Mouse (Mus musculus) liver, postnatal 0 days (tissue): ENCODE measurements around the gene Kri1. TPM values are rescaled to one million over a fixed set of nuclear protein-coding genes. Genes with fewer than 3 reads are reported as not detected.
A peak's percentile ranks its signal among the peaks of the same experiment; 100 is the strongest.

Source experiments
- ATAC-seq: fragments of 200-750 bp; cut with Nextera tagmentation; 2 replicates; pipeline ENCODE4 v1.8.0; 2017; ENCODE audit warnings: mild to moderate bottlenecking, moderate library complexity
- DNase-seq: peaks from one replicate; pipeline ENCODE4 v3.0.0-alpha.2; 2016
- H3K27ac ChIP-seq: fragments of 300-500 bp; sonication (generic); 2 replicates; pipeline ENCODE4 v1.5.1; 2014; ENCODE audit warnings: antibody characterized with exemption, moderate library complexity, mild to moderate bottlenecking, low read depth
- H3K27me3 ChIP-seq: fragments of 300-500 bp; sonication (generic); 2 replicates; pipeline ENCODE4 v1.6.1; 2014; ENCODE audit warnings: low read length, control low read depth, mixed read lengths; ENCODE audit not compliant: insufficient read depth
- H3K36me3 ChIP-seq: fragments of 300-500 bp; sonication (generic); replicated peaks from 2 replicates; pipeline ENCODE4 v1.6.1; 2014; ENCODE audit warnings: mild to moderate bottlenecking, control low read depth, low read length, moderate library complexity, mixed read lengths; ENCODE audit not compliant: insufficient read depth
- H3K4me1 ChIP-seq: fragments of 300-500 bp; sonication (generic); 2 replicates; pipeline ENCODE4 v1.6.1; 2014; ENCODE audit warnings: antibody characterized with exemption, mild to moderate bottlenecking, control low read depth; ENCODE audit not compliant: insufficient read depth
- H3K4me2 ChIP-seq: fragments of 300-500 bp; sonication (generic); 2 replicates; pipeline ENCODE4 v1.6.1; 2014; ENCODE audit warnings: low read depth, mild to moderate bottlenecking, low read length, moderate library complexity, mixed read lengths
- H3K4me3 ChIP-seq: fragments of 300-500 bp; sonication (generic); 2 replicates; pipeline ENCODE4 v1.5.1; 2014; ENCODE audit warnings: low read depth, low read length
- H3K9ac ChIP-seq: fragments of 300-500 bp; sonication (generic); replicated peaks from 2 replicates; pipeline ENCODE4 v1.6.1; 2014; ENCODE audit warnings: mild to moderate bottlenecking, moderate library complexity
- H3K9me3 ChIP-seq: fragments of 300-500 bp; sonication (generic); 2 replicates; pipeline ENCODE4 v1.6.1; 2016; ENCODE audit warnings: mild to moderate bottlenecking, control low read depth, low read length, mixed read lengths
- CTCF ChIP-seq: sonication (generic); IDR thresholded peaks from 2 replicates; pipeline ENCODE4 v1.5.1; 2016; ENCODE audit warnings: antibody characterized with exemption, low read depth
- EP300 ChIP-seq: IDR thresholded peaks from 2 replicates; pipeline ENCODE4 v1.6.1; 2016; ENCODE audit warnings: antibody characterized with exemption, low read depth, mild to moderate bottlenecking
- WGBS: fragments of 180-500 bp; shearing (Covaris S2); extraction: QIAGEN DNeasy Blood & Tissue Kit; methylation state at CpG from one replicate; pipeline ENCODE4 v1.1.7; 2014; ENCODE audit not compliant: insufficient replicate concordance; 5-methylcytosine and 5-hydroxymethylcytosine counted together
- polyA plus RNA-seq: library from polyadenylated mRNA; unstranded; fragments of >200 nt; fragmentation: Nextera tagmentation; extraction: Ambion mirVana; gene quantifications from 2 replicates; pipeline ENCODE4 v1.2.1, GENCODE M21; 2015

The Kri1 gene
- polyA plus RNA-seq, 1 experiment from 2014 or later = 5.3 TPM

- 15% methylated on average over 19 of the region's 19 CpGs for WGBS
- Histone ChIP-seq H3K4me1 (peaks cover 30% of the 10 kb centered on the region), H3K9ac (peak overlapping the region; percentile 94), H3K36me3 (peaks cover 16% of the 10 kb centered on the region), H3K4me2 (peak overlapping the region; percentile 77), H3K27me3 (no peaks in the 10 kb centered on the region; the same call in 1 of the 2 replicates), H3K4me3 (peak overlapping the region; percentile 86), H3K9me3 (no peaks in the 10 kb centered on the region), H3K27ac (peak overlapping the region; percentile 97)
- ATAC-seq (peak; percentile 29), DNase-seq (peak; percentile 64)
- peak; percentile 51 for TF ChIP-seq CTCF
- no peak for TF ChIP-seq EP300
Measured at GRCm38 (mm10) chr9:21237368-21238003, 50.3 kb downstream of the Kri1 start.

DNA sequence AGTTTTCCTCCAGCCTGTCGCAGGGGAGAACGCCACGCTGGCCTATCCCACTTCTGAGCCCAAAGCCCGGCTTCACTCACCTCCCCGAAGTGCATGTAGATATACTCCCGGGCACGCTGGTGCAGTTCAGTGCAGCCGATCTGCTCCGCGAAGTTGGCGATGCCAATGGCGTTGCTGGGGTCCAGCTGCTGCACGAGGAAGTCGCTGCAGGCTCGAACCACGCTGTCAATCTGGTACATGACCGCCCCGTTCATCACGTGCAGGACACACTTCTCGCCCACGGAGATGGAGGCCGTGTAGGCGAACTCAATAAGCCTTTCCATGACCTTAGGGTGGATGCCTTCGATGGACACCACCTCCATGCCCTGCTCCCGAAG, 50.8 kb downstream of the Kri1 start:
- no peak for TF ChIP-seq EP300
- TF ChIP-seq CTCF = no peak
- H3K4me1 ChIP-seq = peaks cover 30% of the 10 kb centered on the region

DNA sequence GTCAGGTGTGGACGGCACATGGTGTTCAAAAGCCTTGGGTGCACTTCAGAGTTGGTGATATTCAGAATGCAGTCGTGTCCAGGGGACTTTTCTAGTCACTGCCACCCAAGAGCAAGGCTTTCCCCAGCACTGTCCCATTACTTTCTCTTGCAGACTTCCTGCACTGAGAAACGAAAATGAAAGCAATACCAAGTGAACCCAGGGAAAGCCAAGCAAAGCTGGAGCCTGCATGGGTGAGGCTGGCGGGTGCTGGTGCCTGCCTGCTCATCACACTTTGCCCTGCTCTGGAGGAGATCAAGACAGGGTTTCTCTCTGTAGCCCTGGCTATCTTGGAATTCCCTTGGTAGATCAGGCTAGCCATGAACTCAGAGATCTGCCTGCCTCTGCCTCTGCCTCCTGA, 52.4 kb downstream of the Kri1 start:
- TF ChIP-seq EP300 (no peak), CTCF (no peak)
- Histone ChIP-seq H3K9me3 (no peaks in the 10 kb centered on the region), H3K27ac (no peak overlapping the region; the same call in 1 of the 2 replicates), H3K4me3 (no peak overlapping the region), H3K9ac (no peak overlapping the region), H3K4me2 (peak overlapping the region; percentile 34), H3K36me3 (peaks cover 29% of the 10 kb centered on the region), H3K27me3 (no peaks in the 10 kb centered on the region), H3K4me1 (peaks cover 33% of the 10 kb centered on the region)
- DNase-seq = no peak
- 57% methylated on average over 4 of the region's 4 CpGs for WGBS
- no peak for ATAC-seq

More for the DNA sequence above, 50.8 kb downstream of the Kri1 start:
- H3K36me3 ChIP-seq = peaks cover 19% of the 10 kb centered on the region
- H3K9ac ChIP-seq = peak overlapping the region; percentile 94
- ATAC-seq (no peak), DNase-seq (no peak)
- peak overlapping the region; percentile 77 for H3K4me2 ChIP-seq
- no peaks in the 10 kb centered on the region for H3K9me3 ChIP-seq
- H3K4me3 ChIP-seq = peak overlapping the region; percentile 86
- 75% methylated on average over 25 of the region's 25 CpGs for WGBS
- no peaks in the 10 kb centered on the region; the same call in 1 of the 2 replicates for H3K27me3 ChIP-seq
- H3K27ac ChIP-seq = peak overlapping the region; percentile 97; the same call in 1 of the 2 replicates

DNA sequence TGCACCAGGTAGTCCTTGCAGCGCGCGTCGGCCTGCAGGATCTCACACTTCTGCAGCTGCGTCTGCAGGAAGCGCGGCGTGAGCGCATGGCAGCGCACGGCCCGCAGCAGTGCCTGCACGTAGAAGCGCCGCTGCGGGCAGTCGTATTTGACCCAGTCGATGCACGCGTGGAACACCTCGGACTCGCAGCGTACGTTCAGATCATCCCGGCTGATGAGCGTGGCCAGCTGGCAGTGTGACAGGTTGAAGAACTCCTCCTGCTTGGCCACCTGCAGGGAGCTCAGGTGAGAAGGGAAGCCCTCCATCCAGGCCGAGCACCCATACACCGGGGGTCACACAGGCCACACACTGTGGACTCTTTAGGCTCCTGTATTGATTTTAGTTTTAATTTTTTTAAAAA, 54.0 kb downstream of the Kri1 start:
- ATAC-seq (no peak), DNase-seq (no peak)
- Histone ChIP-seq H3K27ac (no peak overlapping the region), H3K4me1 (peaks cover 23% of the 10 kb centered on the region), H3K4me2 (no peak overlapping the region), H3K9ac (no peak overlapping the region), H3K4me3 (no peak overlapping the region), H3K9me3 (no peaks in the 10 kb centered on the region), H3K36me3 (peaks cover 29% of the 10 kb centered on the region), H3K27me3 (no peaks in the 10 kb centered on the region)
- 93% methylated on average over 28 of the region's 28 CpGs for WGBS
- TF ChIP-seq CTCF (no peak), EP300 (no peak)

DNA sequence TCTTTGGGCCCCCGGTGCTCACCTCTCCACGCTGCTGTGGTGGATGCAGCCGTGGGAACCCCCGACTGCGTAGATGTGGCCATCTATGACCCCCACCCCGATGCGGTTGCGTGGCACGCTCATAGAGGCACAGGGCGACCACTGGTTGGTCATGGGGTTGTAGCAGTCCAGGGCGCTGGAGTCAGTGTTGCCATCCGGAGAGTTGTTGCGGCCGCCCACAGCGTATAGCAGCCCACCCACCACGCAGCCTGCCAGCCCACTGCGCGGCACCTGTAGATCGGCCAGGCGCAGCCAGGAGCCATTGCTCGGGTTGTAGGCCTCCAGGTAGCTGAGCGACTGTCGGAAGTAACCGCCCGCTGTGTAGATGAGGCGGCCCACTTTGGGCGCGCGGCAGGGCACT, 54.4 kb downstream of the Kri1 start:
- Histone ChIP-seq H3K27ac (no peak overlapping the region), H3K36me3 (peaks cover 29% of the 10 kb centered on the region), H3K4me2 (no peak overlapping the region), H3K4me3 (no peak overlapping the region), H3K27me3 (no peaks in the 10 kb centered on the region), H3K9ac (no peak overlapping the region), H3K4me1 (peaks cover 23% of the 10 kb centered on the region), H3K9me3 (no peaks in the 10 kb centered on the region)
- 97% methylated on average over 29 of the region's 29 CpGs for WGBS
- TF ChIP-seq EP300 (no peak), CTCF (no peak)
- ATAC-seq (no peak), DNase-seq (no peak)

- WGBS = 88% methylated on average over 5 of the region's 5 CpGs
- peaks cover 25% of the 10 kb centered on the region for H3K4me1 ChIP-seq
- no peak for DNase-seq
Measured at GRCm38 (mm10) chr9:21232867-21233266, 54.9 kb downstream of the Kri1 start.

DNA sequence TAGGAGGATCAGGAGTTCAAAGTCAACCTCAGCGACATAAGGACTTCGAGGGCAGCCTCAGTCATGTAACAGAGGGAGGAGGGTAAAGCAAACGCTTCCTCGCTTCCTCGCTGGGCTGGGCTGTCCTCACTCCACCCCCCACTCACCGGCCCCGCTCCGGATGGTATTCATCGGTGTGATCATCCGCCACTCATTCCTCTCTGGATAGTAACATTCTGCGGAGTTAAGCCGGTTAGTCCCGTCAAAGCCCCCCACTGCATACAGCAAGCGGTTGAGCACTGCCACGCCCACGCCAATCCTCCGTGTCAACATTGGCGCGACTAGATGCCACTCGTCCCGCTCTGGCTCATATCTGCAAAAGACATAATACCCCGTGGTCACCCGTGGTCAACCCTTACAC, 56.2 kb downstream of the Kri1 start:
- 67% methylated on average over 23 of the region's 23 CpGs for WGBS
- ATAC-seq (no peak), DNase-seq (no peak)
- Histone ChIP-seq H3K27me3 (no peaks in the 10 kb centered on the region), H3K9ac (no peak overlapping the region), H3K27ac (no peak overlapping the region), H3K4me3 (no peak overlapping the region), H3K4me1 (peaks cover 20% of the 10 kb centered on the region), H3K4me2 (no peak overlapping the region), H3K9me3 (no peaks in the 10 kb centered on the region), H3K36me3 (peaks cover 26% of the 10 kb centered on the region)
- TF ChIP-seq EP300 (no peak), CTCF (no peak)

More at GRCm38 (mm10) chr9:21232867-21233266, 54.9 kb downstream of the Kri1 start:
- peaks cover 29% of the 10 kb centered on the region for H3K36me3 ChIP-seq
- no peak overlapping the region for H3K27ac ChIP-seq
- H3K4me3 ChIP-seq = no peak overlapping the region
- no peak overlapping the region for H3K9ac ChIP-seq
- H3K27me3 ChIP-seq = no peaks in the 10 kb centered on the region
- no peaks in the 10 kb centered on the region for H3K9me3 ChIP-seq
- no peak overlapping the region for H3K4me2 ChIP-seq
- no peak for ATAC-seq
- TF ChIP-seq EP300 = no peak
- 0 out of 2 replicates have a peak, but pooled peaks have one; percentile 7 for TF ChIP-seq CTCF
